Mouse (Mus musculus) right cerebral cortex, postnatal 36 days (tissue): ENCODE data around the gene Mboat2.

Experiments used
- DNase-seq, 2 experiments: peaks; one replicate each; pipeline ENCODE4 v3.0.0; 2022; ENCODE audit warnings: low spot score in 2 of 2, mixed read lengths in 1 of 2

Gene Mboat2

DNA sequence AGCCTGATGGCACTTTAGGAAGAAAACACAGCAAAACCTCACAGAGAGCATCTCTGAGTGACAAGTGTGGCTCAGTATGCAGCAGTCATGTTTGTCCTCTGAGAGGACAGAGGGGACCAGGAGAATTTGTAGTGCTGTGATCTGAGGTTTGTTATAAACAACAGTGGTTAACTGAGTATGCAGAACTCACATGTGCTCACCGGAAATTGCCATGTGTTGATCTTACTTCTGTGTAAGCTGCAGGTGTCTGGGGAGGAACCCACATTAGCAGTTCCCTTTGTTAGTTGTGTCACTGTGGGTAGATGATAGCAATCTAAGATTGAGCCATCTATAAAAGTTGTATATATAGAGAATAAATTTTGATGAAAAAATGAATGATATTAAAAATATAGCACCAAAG, 179.7 kb downstream of the Mboat2 start:
- DNase-seq = no peak

GRCm38 (mm10) chr12:25011733-25012367, 181.2 kb downstream of the Mboat2 start:
- DNase-seq = no peak

GRCm38 (mm10) chr12:25012555-25013540, 182.2 kb downstream of the Mboat2 start:
- DNase-seq = peak in 1 of 2 experiments; percentile 59
